Mouse (Mus musculus) kidney, embryonic 14.5 days (tissue): ENCODE results near the gene Dock3. TPM values are rescaled to one million over a fixed set of nuclear protein-coding genes. Genes with fewer than 3 reads are reported as not detected.

ENCODE experiments used
- ATAC-seq: fragments of 200-750 bp; cut with Nextera tagmentation; 2 replicates; pipeline ENCODE4 v1.8.0; 2017; ENCODE audit warnings: moderate number of reproducible peaks, mild to moderate bottlenecking, moderate TSS enrichment, moderate library complexity; ENCODE audit not compliant: low FRiP score, low TSS enrichment
- H3K27ac ChIP-seq: fragments of 300-500 bp; sonication (generic); 2 replicates; pipeline ENCODE4 v1.5.1; 2014; ENCODE audit warnings: low read depth, mild to moderate bottlenecking, low read length, moderate library complexity, mixed read lengths
- H3K27me3 ChIP-seq: fragments of 300-500 bp; sonication (generic); 2 replicates; pipeline ENCODE4 v1.6.1; 2014; ENCODE audit warnings: mild to moderate bottlenecking, low read length; ENCODE audit not compliant: control insufficient read depth, insufficient read depth
- H3K36me3 ChIP-seq: fragments of 300-500 bp; sonication (generic); 2 replicates; pipeline ENCODE4 v1.6.1; 2014; ENCODE audit warnings: low read length, mixed read lengths; ENCODE audit not compliant: control insufficient read depth, insufficient read depth
- H3K4me1 ChIP-seq: fragments of 300-500 bp; sonication (generic); 2 replicates; pipeline ENCODE4 v1.6.1; 2014; ENCODE audit warnings: low read length, mixed read lengths; ENCODE audit not compliant: control insufficient read depth, insufficient read depth
- H3K4me2 ChIP-seq: fragments of 300-500 bp; sonication (generic); replicated peaks from 2 replicates; pipeline ENCODE4 v1.6.1; 2014; ENCODE audit warnings: low read depth, mild to moderate bottlenecking, low read length
- H3K4me3 ChIP-seq: fragments of 300-500 bp; sonication (generic); 2 replicates; pipeline ENCODE4 v1.5.1; 2014; ENCODE audit warnings: mild to moderate bottlenecking, low read length
- H3K9ac ChIP-seq: fragments of 300-500 bp; sonication (generic); 2 replicates; pipeline ENCODE4 v1.6.1; 2014; ENCODE audit warnings: low read depth, mild to moderate bottlenecking, low read length, moderate library complexity
- H3K9me3 ChIP-seq: fragments of 300-500 bp; sonication (generic); 2 replicates; pipeline ENCODE4 v1.6.1; 2016; ENCODE audit warnings: low read length; ENCODE audit not compliant: control insufficient read depth
- WGBS: fragments of 180-500 bp; shearing (Covaris S2); extraction: QIAGEN DNeasy Blood & Tissue Kit; methylation state at CpG from one replicate; pipeline ENCODE4 v1.1.7; 2014; 5-methylcytosine and 5-hydroxymethylcytosine counted together
- polyA plus RNA-seq: library from polyadenylated mRNA; unstranded; fragments of >200 nt; fragmentation: Nextera tagmentation; extraction: Ambion mirVana; gene quantifications from 2 replicates; pipeline ENCODE4 v1.2.1, GENCODE M21; 2014

The Dock3 gene
- 0.23 and 0.93 TPM in 2 replicates for polyA plus RNA-seq

GRCm38 (mm10) chr9:107231539-107232139, at the start of gene Dock3:
Gene Dock3, minus strand, starts transcription at chr9:107231909.
- peaks cover 89% of the 10 kb centered on the region for H3K27me3 ChIP-seq
- WGBS: under 1% methylated on average over 47 of the region's 87 CpGs
- peak within 1 kb of the TSS; percentile 47 for H3K9ac ChIP-seq
- H3K9me3 ChIP-seq: no peaks in the 10 kb centered on the region
- H3K4me2 ChIP-seq: peak within 1 kb of the TSS; percentile 98
- H3K4me1 ChIP-seq: peaks cover 3% of the 10 kb centered on the region; the same call in 1 of the 2 replicates
- ATAC-seq: peak; percentile 87
- no peaks in the 10 kb centered on the region for H3K36me3 ChIP-seq
- no peak within 1 kb of the TSS for H3K27ac ChIP-seq
- peak within 1 kb of the TSS; percentile 50 for H3K4me3 ChIP-seq

GRCm38 (mm10) chr9:107280322-107281027, 48.8 kb upstream of the Dock3 start:
- no peaks in the 10 kb centered on the region for H3K36me3 ChIP-seq
- 59% methylated on average over 13 of the region's 13 CpGs for WGBS
- no peaks in the 10 kb centered on the region for H3K27me3 ChIP-seq
- H3K4me1 ChIP-seq: peaks cover 16% of the 10 kb centered on the region; the same call in 1 of the 2 replicates
- H3K27ac ChIP-seq: no peak overlapping the region
- no peaks in the 10 kb centered on the region for H3K9me3 ChIP-seq
- ATAC-seq: peak; percentile 8; the same call in 1 of the 2 replicates
- peak overlapping the region; percentile 30 for H3K4me2 ChIP-seq
- 0 out of 2 replicates have a peak overlapping the region, but pooled peaks have one; percentile 13 for H3K9ac ChIP-seq
- 0 out of 2 replicates have a peak overlapping the region, but pooled peaks have one; percentile 4 for H3K4me3 ChIP-seq

GRCm38 (mm10) chr9:107279378-107280321, 47.9 kb upstream of the Dock3 start:
- peak; percentile 61 for ATAC-seq
- Histone ChIP-seq H3K4me2 (peak overlapping the region; percentile 30), H3K27me3 (no peaks in the 10 kb centered on the region), H3K4me3 (peak overlapping the region; percentile 4; the same call in 1 of the 2 replicates), H3K36me3 (no peaks in the 10 kb centered on the region), H3K9ac (0 out of 2 replicates have a peak overlapping the region, but pooled peaks have one; percentile 13), H3K27ac (peak overlapping the region; percentile 30; the same call in 1 of the 2 replicates), H3K9me3 (no peaks in the 10 kb centered on the region), H3K4me1 (peaks cover 16% of the 10 kb centered on the region; the same call in 1 of the 2 replicates)
- 21% methylated on average over 16 of the region's 16 CpGs for WGBS

DNA sequence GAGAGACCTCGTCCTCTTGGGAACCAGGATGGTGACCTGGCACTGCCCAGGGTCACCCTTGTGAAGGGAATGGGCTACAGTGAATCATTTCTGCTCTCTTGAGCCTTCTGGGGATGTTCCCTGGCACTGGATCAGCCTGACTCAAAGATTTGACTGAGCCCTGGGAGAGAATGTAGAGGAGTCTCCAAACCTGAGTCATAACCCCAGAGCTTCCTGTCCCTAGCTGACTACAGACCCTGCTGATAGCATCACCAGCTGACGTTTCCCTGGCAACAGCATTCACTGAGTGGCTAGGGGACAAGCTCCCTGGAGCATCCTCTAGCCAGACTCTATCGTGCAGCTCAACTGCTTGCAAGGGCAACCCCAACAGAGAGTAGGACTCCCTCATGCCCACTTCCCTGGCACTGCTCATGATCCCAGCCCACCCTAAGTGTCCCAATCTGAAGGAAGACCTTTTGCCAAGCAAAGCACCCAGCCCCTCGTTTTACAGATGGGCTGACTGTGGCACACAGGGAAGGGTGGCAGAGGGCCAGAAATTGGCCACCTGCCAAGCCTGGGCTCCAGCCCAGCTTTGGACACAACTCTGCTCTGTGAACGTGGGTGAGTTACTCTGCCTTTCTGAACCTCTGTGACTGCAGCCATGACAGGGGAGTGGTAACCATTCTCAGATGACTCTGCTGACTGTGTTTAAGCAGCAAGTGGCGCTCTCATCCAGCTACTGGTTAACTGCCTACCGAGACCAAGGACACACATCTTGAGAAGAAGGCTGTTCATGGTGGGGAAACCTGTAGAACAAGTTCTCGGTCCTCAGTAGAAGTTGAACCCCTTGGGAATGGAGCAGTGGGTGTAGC, 47.0 kb upstream of the Dock3 start:
- Histone ChIP-seq H3K4me2 (no peak overlapping the region), H3K9ac (no peak overlapping the region), H3K27ac (no peak overlapping the region), H3K27me3 (no peaks in the 10 kb centered on the region), H3K4me3 (no peak overlapping the region), H3K9me3 (no peaks in the 10 kb centered on the region), H3K4me1 (peaks cover 16% of the 10 kb centered on the region; the same call in 1 of the 2 replicates), H3K36me3 (no peaks in the 10 kb centered on the region)
- ATAC-seq: peak; percentile 24
- 56% methylated on average over 8 of the region's 8 CpGs for WGBS

GRCm38 (mm10) chr9:107278126-107278525, 46.4 kb upstream of the Dock3 start:
- Histone ChIP-seq H3K4me2 (no peak overlapping the region), H3K9me3 (no peaks in the 10 kb centered on the region), H3K9ac (no peak overlapping the region), H3K4me1 (peaks cover 16% of the 10 kb centered on the region; the same call in 1 of the 2 replicates), H3K36me3 (no peaks in the 10 kb centered on the region), H3K27me3 (no peaks in the 10 kb centered on the region), H3K27ac (no peak overlapping the region), H3K4me3 (no peak overlapping the region)
- WGBS: 57% methylated on average over 4 of the region's 4 CpGs
- ATAC-seq: no peak

DNA sequence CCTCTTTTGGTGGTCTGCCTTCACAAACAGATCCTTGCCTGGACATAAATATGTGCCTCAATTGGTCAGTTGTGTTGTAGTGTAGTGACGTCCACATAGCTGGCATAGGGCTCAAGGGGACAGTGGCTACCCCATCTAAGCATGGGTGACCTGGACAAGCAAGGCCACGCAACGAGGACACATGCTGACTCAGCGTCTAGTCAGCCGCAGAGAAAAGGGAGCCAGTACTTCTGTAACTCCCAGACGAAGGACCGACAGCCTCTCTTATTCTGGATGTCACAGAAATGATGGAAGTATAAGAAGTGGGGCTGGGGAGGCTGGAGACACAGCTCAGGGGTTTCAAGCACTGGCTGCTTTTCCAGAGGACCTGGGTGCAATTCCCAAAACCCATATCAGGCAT, 45.9 kb upstream of the Dock3 start:
- WGBS: 82% methylated on average over 7 of the region's 7 CpGs
- H3K27ac ChIP-seq: no peak overlapping the region
- H3K4me2 ChIP-seq: no peak overlapping the region
- no peaks in the 10 kb centered on the region for H3K27me3 ChIP-seq
- no peak overlapping the region for H3K4me3 ChIP-seq
- H3K36me3 ChIP-seq: no peaks in the 10 kb centered on the region
- ATAC-seq: no peak
- H3K9me3 ChIP-seq: no peaks in the 10 kb centered on the region
- H3K4me1 ChIP-seq: peaks cover 16% of the 10 kb centered on the region; the same call in 1 of the 2 replicates
- no peak overlapping the region for H3K9ac ChIP-seq

DNA sequence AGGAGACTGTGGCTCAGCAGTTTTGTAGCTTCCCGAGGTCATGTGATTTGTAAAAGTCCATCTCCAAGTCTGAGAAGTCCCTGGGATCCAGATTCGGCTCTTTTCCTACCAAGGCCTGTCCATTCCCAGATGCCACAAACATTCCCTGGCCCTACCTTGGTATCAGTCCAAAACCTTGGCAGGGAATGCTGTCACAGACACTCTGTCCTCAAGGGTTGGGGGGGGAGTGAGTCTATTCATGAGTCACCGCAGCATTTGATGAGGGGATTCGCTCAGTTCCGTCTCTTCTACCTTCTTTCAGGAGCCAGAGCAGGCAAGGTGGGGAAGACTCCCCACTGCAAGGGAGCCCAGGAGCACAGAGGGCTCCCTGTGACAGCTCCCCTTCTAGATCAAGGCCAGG, 44.0 kb upstream of the Dock3 start:
- H3K36me3 ChIP-seq: no peaks in the 10 kb centered on the region
- peaks cover 16% of the 10 kb centered on the region; the same call in 1 of the 2 replicates for H3K4me1 ChIP-seq
- no peak overlapping the region for H3K4me2 ChIP-seq
- 90% methylated on average over 5 of the region's 5 CpGs for WGBS
- no peak for ATAC-seq
- no peaks in the 10 kb centered on the region for H3K27me3 ChIP-seq
- no peak overlapping the region for H3K9ac ChIP-seq
- no peaks in the 10 kb centered on the region for H3K9me3 ChIP-seq
- H3K27ac ChIP-seq: no peak overlapping the region
- H3K4me3 ChIP-seq: no peak overlapping the region

- H3K4me2 ChIP-seq: no peak overlapping the region
- no peak for ATAC-seq
- 56% methylated on average over 6 of the region's 6 CpGs for WGBS
- H3K27me3 ChIP-seq: no peaks in the 10 kb centered on the region
- no peak overlapping the region for H3K4me3 ChIP-seq
- H3K4me1 ChIP-seq: peaks cover 8% of the 10 kb centered on the region; the same call in 1 of the 2 replicates
- H3K9me3 ChIP-seq: no peaks in the 10 kb centered on the region
- no peak overlapping the region for H3K27ac ChIP-seq
- no peak overlapping the region for H3K9ac ChIP-seq
- H3K36me3 ChIP-seq: no peaks in the 10 kb centered on the region
Measured at GRCm38 (mm10) chr9:107274751-107275150, 43.0 kb upstream of the Dock3 start.
